Mouse (Mus musculus) right cerebral cortex, postnatal 25 days (tissue): ENCODE results near the gene Homer1.

Source experiments
- DNase-seq: peaks from one replicate; pipeline ENCODE4 v3.0.0; 2022

Homer1 gene

DNA sequence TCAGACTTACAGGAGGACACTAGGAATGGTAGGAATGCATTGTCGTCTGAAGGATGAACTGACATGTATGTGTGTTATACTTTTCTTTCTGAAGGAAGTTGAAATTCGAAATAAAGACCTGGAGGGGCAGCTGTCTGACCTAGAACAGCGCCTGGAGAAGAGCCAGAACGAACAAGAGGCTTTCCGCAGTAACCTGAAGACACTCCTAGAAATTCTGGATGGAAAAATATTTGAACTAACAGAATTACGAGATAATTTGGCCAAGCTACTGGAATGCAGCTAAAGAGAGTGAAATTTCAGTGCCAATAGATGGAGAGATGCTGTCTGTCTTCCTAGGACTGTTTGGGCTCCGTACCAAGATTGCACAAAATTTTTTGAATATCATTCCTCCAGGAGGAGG is 102.5 kb downstream of the Homer1 start:
- DNase-seq: no peak

- DNase-seq: no peak
Observed at GRCm38 (mm10) chr13:93406855-93407254, 107.4 kb downstream of the Homer1 start.

GRCm38 (mm10) chr13:93410343-93410742 is 110.9 kb downstream of the Homer1 start:
- DNase-seq: no peak

DNA sequence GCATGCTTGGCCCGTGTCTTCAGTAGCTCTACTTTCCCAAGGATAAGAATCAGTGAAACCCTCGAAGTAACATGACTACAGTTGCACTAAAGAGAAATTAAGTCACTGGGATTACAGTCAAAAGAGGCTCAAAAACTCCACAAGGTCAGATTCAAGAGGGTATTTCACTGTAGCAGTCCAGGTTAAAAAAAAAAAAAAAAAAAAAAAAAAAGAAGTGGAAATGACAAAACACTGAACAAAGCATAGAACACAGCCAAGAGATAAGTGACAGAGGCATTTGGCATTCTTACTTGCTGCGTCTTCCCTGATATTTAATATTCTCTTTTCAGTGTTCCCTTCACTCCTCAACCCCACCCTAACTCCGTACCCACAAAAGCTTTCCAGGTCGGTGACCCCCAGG is 115.6 kb downstream of the Homer1 start:
- DNase-seq: no peak

GRCm38 (mm10) chr13:93418292-93418691 is 118.9 kb downstream of the Homer1 start:
- no peak for DNase-seq

GRCm38 (mm10) chr13:93419779-93420178 is 120.3 kb downstream of the Homer1 start:
- no peak for DNase-seq

DNA sequence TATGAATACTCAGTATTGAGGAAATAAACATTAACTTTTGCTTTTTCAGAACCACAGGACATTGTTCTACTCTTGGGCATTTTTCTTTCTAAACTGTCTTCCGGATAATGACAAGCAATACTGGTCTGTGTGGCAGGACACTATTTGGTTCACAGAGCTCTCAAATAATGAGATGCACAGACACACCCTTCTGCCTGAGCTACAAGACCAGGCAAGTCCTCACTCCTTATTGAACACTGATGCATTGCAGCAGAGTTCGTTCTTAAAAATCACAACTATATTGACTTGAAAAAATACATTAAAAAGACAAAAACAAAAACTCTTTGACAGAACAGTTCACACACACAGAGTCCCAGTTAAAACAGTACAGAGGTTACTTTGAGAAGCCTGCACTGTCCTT is 123.8 kb downstream of the Homer1 start:
- no peak for DNase-seq

DNA sequence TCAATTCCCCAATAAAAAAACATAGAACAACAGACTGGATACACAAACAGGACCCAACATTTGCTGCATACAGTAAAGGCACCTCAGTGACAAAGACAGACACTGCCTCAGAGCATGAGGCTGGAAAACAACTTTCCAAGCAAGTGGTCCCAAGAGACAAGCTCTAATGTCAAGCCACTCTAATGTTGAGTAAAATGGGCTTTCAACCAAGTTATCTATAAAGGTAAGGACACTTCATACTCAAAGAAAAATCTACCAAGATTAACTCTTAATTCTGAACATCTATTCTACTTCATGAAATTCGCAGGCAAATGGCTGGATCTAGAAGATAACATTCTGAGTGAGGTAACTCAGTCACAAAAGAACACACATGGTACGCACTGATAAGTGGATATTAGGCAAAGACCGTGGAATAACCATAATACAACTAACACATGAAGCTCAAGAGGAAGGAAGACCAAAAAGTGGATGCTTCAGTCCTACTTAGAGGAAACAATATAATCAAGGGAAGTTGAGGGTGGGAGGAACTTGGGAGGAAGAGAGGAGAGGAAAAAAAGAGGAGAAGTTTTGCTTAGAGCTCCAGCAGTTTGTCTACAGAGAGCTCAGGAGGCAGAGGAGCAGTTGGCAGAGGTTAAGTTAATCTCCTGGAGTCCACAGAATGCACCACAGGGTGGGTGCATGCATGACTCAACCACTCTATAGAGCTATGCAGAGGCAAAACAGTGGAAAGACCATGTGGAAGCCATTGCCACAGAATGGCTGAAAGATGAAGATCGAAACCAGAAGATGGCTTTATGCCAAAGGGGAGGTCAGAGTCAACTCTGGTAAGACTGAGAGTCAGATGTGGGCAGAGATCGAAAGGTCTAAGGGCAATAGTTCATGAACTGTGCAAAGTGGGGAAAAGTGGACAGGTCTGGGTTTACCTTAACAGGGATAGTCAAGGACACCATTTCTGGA is 128.8 kb downstream of the Homer1 start:
- DNase-seq: no peak

DNA sequence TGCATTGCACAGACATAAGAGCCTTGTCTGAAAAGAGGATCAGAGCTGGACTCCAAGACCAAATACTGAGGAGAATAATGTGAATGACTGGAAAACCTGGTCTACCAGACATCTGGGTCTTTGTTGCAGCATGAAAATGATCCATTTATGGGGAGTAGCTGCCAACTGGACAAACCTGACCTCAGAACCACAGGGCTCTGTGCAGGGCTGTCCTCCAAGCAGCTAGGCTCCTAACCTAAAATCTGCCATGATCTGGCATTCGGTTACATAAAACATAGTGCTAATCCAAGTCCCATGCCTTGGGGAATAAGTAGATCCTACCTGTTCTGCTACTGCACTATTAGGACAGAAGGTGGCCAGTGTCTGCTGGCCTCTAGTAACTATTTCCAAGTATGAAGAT is 129.8 kb downstream of the Homer1 start:
- no peak for DNase-seq

DNA sequence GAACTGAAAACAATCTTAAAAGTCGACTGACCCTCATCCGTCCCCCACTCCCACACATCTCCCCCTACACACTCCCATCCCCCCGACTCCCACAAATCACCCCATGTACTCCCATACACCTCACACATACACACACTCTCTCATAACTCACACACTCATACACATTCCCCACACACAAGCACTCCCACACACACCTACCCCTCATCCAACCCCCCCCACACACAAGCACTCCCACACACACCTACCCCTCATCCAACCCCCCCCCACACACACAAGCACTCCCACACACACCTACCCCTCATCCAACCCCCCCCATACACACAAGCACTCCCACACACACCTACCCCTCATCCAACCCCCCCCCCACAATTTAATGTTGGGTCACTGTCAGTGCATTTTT is 140.7 kb downstream of the Homer1 start:
- no peak for DNase-seq

DNA sequence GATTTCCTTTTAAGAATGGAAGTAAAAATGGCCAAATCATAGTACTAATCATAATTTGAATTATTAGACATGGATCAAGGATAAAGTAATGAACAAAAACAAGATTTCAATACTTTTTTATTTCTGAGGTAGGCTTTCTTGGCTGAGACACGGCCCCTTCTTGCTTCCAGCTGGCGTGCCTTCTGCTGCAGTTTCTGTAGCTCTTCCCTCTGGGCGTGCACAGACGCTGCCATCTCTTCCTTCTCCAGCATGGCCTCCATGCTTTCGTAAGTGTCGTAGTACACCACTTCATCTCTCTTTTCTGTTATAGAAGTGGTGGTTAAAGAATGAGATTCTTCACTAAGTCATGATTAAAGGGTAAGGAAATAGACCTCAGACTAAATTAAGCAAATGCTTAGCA is 153.8 kb downstream of the Homer1 start:
- DNase-seq: peak; percentile 34
